10 mouse cellular contexts compared by ENCODE assay signal in genomic region chr1:88654521-88655472, GRCm38 (mm10). TPM values are rescaled to one million over a fixed set of nuclear protein-coding genes. Genes with fewer than 3 reads are reported as not detected.
A peak's percentile ranks its signal among the peaks of the same experiment; 100 is the strongest.
DNase-seq lines count a peak whose midpoint lies in the region; ATAC-seq and TF ChIP-seq lines count a peak whose summit lies in the region.
"Had no signal": no experiment of that assay in that cellular context is flagged by ENCODE, and none has a peak within 500 bp of the region (broad histone marks: within the 10 kb centered on the region; RNA-seq: fewer than 3 reads in every experiment).

No protein-coding gene starts in this region.

- no peak overlapping the region for H3K9ac ChIP-seq in liver, embryonic 11.5 days (ENCODE audit: low read depth, low read length)
- H3K9ac ChIP-seq in forebrain, embryonic 15.5 days (replicated peaks), result no peak overlapping the region
- H3K9ac ChIP-seq: neural tube, embryonic 15.5 days had no signal

- no peaks in the 10 kb centered on the region for H3K36me3 ChIP-seq in liver, embryonic 11.5 days (ENCODE audit: control insufficient read depth, insufficient read depth, low read length)
- H3K36me3 ChIP-seq in myocyte (ENCODE audit: control insufficient read depth, insufficient read depth), result no peaks in the 10 kb centered on the region
- H3K36me3 ChIP-seq in forebrain, embryonic 15.5 days, result no peaks in the 10 kb centered on the region
- H3K36me3 ChIP-seq in limb, embryonic 10.5 days, result no peaks in the 10 kb centered on the region
- H3K36me3 ChIP-seq: neural tube, embryonic 15.5 days had no signal

- H3K4me1 ChIP-seq in liver, embryonic 11.5 days (replicated peaks; ENCODE audit: control insufficient read depth, insufficient read depth, low read length), result no peaks in the 10 kb centered on the region
- peaks cover 16% of the 10 kb centered on the region for H3K4me1 ChIP-seq in forebrain, embryonic 15.5 days
- no peaks in the 10 kb centered on the region for H3K4me1 ChIP-seq in limb, embryonic 10.5 days
- H3K4me1 ChIP-seq: neural tube, embryonic 15.5 days had no signal

- 40% methylated on average over 9 of the region's 9 CpGs for WGBS in liver, embryonic 11.5 days
- 87% methylated on average over 9 of the region's 9 CpGs for WGBS in forebrain, embryonic 15.5 days
- WGBS in limb, embryonic 10.5 days, result 81% methylated on average over 9 of the region's 9 CpGs

- peak; percentile 44 for DNase-seq in liver
- no peak for DNase-seq in liver, embryonic 11.5 days (ENCODE audit: low spot score)
- peak; percentile 55 to 58 for DNase-seq in heart, postnatal 10 days
- peak; percentile 90 for DNase-seq in thymus, postnatal 4 days
- no peak for DNase-seq in limb, embryonic 10.5 days (ENCODE audit: low spot score)
- DNase-seq in gastrocnemius, adult 18-20 months (ENCODE audit: low spot score), result no peak
- DNase-seq: left cerebral cortex, postnatal 4 days had no signal

- H3ac ChIP-seq in myocyte (ENCODE audit: control insufficient read depth, insufficient read length), result no peak overlapping the region

- no peak for TF ChIP-seq POLR2A in myocyte (IDR thresholded peaks at IDR 0.05; ENCODE audit: insufficient read length, low read depth)

- no peaks in the 10 kb centered on the region for H3K9me3 ChIP-seq in liver, embryonic 11.5 days (ENCODE audit: control insufficient read depth, low read length)
- H3K9me3 ChIP-seq in forebrain, embryonic 15.5 days, result no peaks in the 10 kb centered on the region
- no peaks in the 10 kb centered on the region for H3K9me3 ChIP-seq in limb, embryonic 10.5 days (replicated peaks)
- H3K9me3 ChIP-seq: neural tube, embryonic 15.5 days had no signal

- no peak for ATAC-seq in liver, embryonic 11.5 days (replicated peaks; ENCODE audit: low FRiP score)
- ATAC-seq in forebrain, embryonic 15.5 days (replicated peaks), result no peak

- no peaks in the 10 kb centered on the region for H3K27me3 ChIP-seq in liver, embryonic 11.5 days (replicated peaks; ENCODE audit: control insufficient read depth, insufficient read depth, low read length)
- no peaks in the 10 kb centered on the region for H3K27me3 ChIP-seq in myocyte (ENCODE audit: control insufficient read depth, insufficient read depth, insufficient read length)
- H3K27me3 ChIP-seq in forebrain, embryonic 15.5 days, result no peaks in the 10 kb centered on the region
- H3K27me3 ChIP-seq in limb, embryonic 10.5 days (ENCODE audit: low read depth, poor library complexity, severe bottlenecking), result no peaks in the 10 kb centered on the region
- H3K27me3 ChIP-seq: neural tube, embryonic 15.5 days had no signal

- H3K4me3 ChIP-seq in liver, embryonic 11.5 days (ENCODE audit: low read depth, low read length), result no peak overlapping the region
- no peak overlapping the region for H3K4me3 ChIP-seq in myocyte
- H3K4me3 ChIP-seq in forebrain, embryonic 15.5 days, result no peak overlapping the region
- H3K4me3 ChIP-seq in limb, embryonic 10.5 days, result no peak overlapping the region
- H3K4me3 ChIP-seq: neural tube, embryonic 15.5 days had no signal

- H3K27ac ChIP-seq in liver, embryonic 11.5 days (ENCODE audit: low read depth, low read length), result no peak overlapping the region
- no peak overlapping the region for H3K27ac ChIP-seq in forebrain, embryonic 15.5 days (replicated peaks)
- no peak overlapping the region for H3K27ac ChIP-seq in limb, embryonic 10.5 days
- H3K27ac ChIP-seq: neural tube, embryonic 15.5 days had no signal

- H3K4me2 ChIP-seq in liver, embryonic 11.5 days, result no peak overlapping the region
- H3K4me2 ChIP-seq in myocyte (ENCODE audit: low read depth), result no peak overlapping the region
- no peak overlapping the region for H3K4me2 ChIP-seq in forebrain, embryonic 15.5 days (replicated peaks)
- H3K4me2 ChIP-seq: neural tube, embryonic 15.5 days had no signal

- intact Hi-C loops in heart, postnatal 10 days (cut with DNase I), result no loop called here

- H3K79me2 ChIP-seq in myocyte (ENCODE audit: control insufficient read depth, insufficient read depth), result no peaks in the 10 kb centered on the region

TF ChIP-seq in myocyte, 11 proteins besides CTCF, POLR2A, EP300 and RAD21:
- TF ChIP-seq MAX (IDR thresholded peaks at IDR 0.05; ENCODE audit: low read depth), result no peak
- TF ChIP-seq MYOG (IDR thresholded peaks at IDR 0.05; ENCODE audit: control insufficient read depth in 1 of 3, insufficient read depth in 1 of 3, insufficient read length in 2 of 3, low read depth in 2 of 3), result no peak
- TF ChIP-seq REST (IDR thresholded peaks at IDR 0.05; ENCODE audit: insufficient read depth, insufficient read length), result no peak
- TF ChIP-seq MYOD1 (IDR thresholded peaks at IDR 0.05; ENCODE audit: control insufficient read depth in 1 of 3, insufficient read length in 2 of 3, low read depth in 2 of 3), result peak in 1 of 3 experiments; percentile 47
- TF ChIP-seq E2F4 (IDR thresholded peaks at IDR 0.05; ENCODE audit: insufficient read depth), result no peak
- TF ChIP-seq CEBPB (IDR thresholded peaks at IDR 0.05; ENCODE audit: insufficient read depth, poor library complexity, severe bottlenecking), result 0 out of 2 replicates have a peak, but pooled peaks have one; percentile 10
- no peak for TF ChIP-seq USF1 (IDR thresholded peaks at IDR 0.05; ENCODE audit: low read depth)
- no peak for TF ChIP-seq SRF (IDR thresholded peaks at IDR 0.05; ENCODE audit: control insufficient read depth, insufficient read length, low read depth)
- no peak for TF ChIP-seq TCF12 (IDR thresholded peaks at IDR 0.05; ENCODE audit: insufficient read depth, poor library complexity, severe bottlenecking)
- no peak for TF ChIP-seq POLR2AphosphoS2 (IDR thresholded peaks at IDR 0.05; ENCODE audit: insufficient read length, low read depth)

RNA-seq across cellular contexts. Expression of gene Arl4c, which starts 47.2 kb away (rescaled TPM):
- polyA plus RNA-seq in liver, embryonic 11.5 days (2014; fragmentation: Nextera tagmentation; extraction: Ambion mirVana), result 1.7 and 1.9 TPM in 2 replicates
- total RNA-seq in heart, postnatal 10 days (2021), result 10 to 100 TPM; 18.8 to 21.0 TPM
- 25.2 TPM for polyA plus RNA-seq in myocyte (2012; fragmentation: generic; extraction: Trizol)
- polyA plus RNA-seq in forebrain, embryonic 15.5 days (2015; fragmentation: Nextera tagmentation; extraction: Ambion mirVana), result 38.1 and 42.4 TPM in 2 replicates
- 9.0 and 9.4 TPM in 2 replicates for polyA plus RNA-seq in limb, embryonic 10.5 days (2016; fragmentation: Nextera tagmentation; extraction: Ambion mirVana)
- total RNA-seq in gastrocnemius, adult 18-20 months (2021), result under 1 TPM; 0.39 to 0.52 TPM

Comparison
In these comparisons a context has a peak if more than half of its experiments do, and no peak if none do; other contexts are left out.
1. DNase-seq: peak in liver (single experiment), heart, postnatal 10 days (2 of 2) and thymus, postnatal 4 days (single experiment); none in liver, embryonic 11.5 days (single experiment), limb, embryonic 10.5 days (single experiment) and gastrocnemius, adult 18-20 months (single experiment).